Mouse (Mus musculus): ENCODE data around the gene Cttnbp2nl. TPM values are rescaled to one million over a fixed set of nuclear protein-coding genes. Genes with fewer than 3 reads are reported as not detected.

Gene Cttnbp2nl
- total RNA-seq, 2 experiments from 2014 or later: 1.8 TPM; not detected in 1

GRCm38 (mm10) chr3:105017314-105017713, 35.6 kb downstream of the Cttnbp2nl start:
- ATAC-seq (replicated peaks; ENCODE audit: poor library complexity, severe bottlenecking): no peak

GRCm38 (mm10) chr3:105016204-105016603, 36.7 kb downstream of the Cttnbp2nl start:
- ATAC-seq (replicated peaks; ENCODE audit: poor library complexity, severe bottlenecking): no peak

- no peak for ATAC-seq (replicated peaks; ENCODE audit: poor library complexity, severe bottlenecking)
Measured at GRCm38 (mm10) chr3:105014908-105015307, 38.0 kb downstream of the Cttnbp2nl start.

GRCm38 (mm10) chr3:105012696-105013313, 40.1 kb downstream of the Cttnbp2nl start:
- ATAC-seq (replicated peaks; ENCODE audit: poor library complexity, severe bottlenecking): no peak

- no peak for ATAC-seq (replicated peaks; ENCODE audit: poor library complexity, severe bottlenecking)
Measured at GRCm38 (mm10) chr3:105011883-105012282, 41.1 kb downstream of the Cttnbp2nl start.

GRCm38 (mm10) chr3:105010681-105011339, 42.1 kb downstream of the Cttnbp2nl start:
- ATAC-seq (replicated peaks; ENCODE audit: poor library complexity, severe bottlenecking): no peak

- ATAC-seq (replicated peaks; ENCODE audit: poor library complexity, severe bottlenecking): no peak
Measured at GRCm38 (mm10) chr3:105008070-105008469, 44.9 kb downstream of the Cttnbp2nl start.

- ATAC-seq (replicated peaks; ENCODE audit: poor library complexity, severe bottlenecking): no peak
Measured at GRCm38 (mm10) chr3:105006101-105006500, 46.8 kb downstream of the Cttnbp2nl start.

GRCm38 (mm10) chr3:105005561-105006065, 47.3 kb downstream of the Cttnbp2nl start:
- no peak; the same call in 1 of the 2 replicates for ATAC-seq (replicated peaks; ENCODE audit: poor library complexity, severe bottlenecking)

GRCm38 (mm10) chr3:105005011-105005410, 47.9 kb downstream of the Cttnbp2nl start:
- no peak for ATAC-seq (replicated peaks; ENCODE audit: poor library complexity, severe bottlenecking)

GRCm38 (mm10) chr3:105003960-105004463, 48.9 kb downstream of the Cttnbp2nl start:
- ATAC-seq (replicated peaks; ENCODE audit: poor library complexity, severe bottlenecking): no peak

GRCm38 (mm10) chr3:105001374-105001773, 51.6 kb downstream of the Cttnbp2nl start:
- ATAC-seq (replicated peaks; ENCODE audit: poor library complexity, severe bottlenecking): peak; percentile 88

GRCm38 (mm10) chr3:105000561-105000960, 52.4 kb downstream of the Cttnbp2nl start:
- no peak for ATAC-seq (replicated peaks; ENCODE audit: poor library complexity, severe bottlenecking)

- no peak for ATAC-seq (replicated peaks; ENCODE audit: poor library complexity, severe bottlenecking)
Measured at GRCm38 (mm10) chr3:104997563-104997962, 55.4 kb downstream of the Cttnbp2nl start.

GRCm38 (mm10) chr3:104995707-104996106, 57.2 kb downstream of the Cttnbp2nl start:
- no peak for ATAC-seq (replicated peaks; ENCODE audit: poor library complexity, severe bottlenecking)

GRCm38 (mm10) chr3:104994415-104994841, 58.5 kb downstream of the Cttnbp2nl start:
- ATAC-seq (replicated peaks; ENCODE audit: poor library complexity, severe bottlenecking): no peak

GRCm38 (mm10) chr3:104993800-104994199, 59.1 kb downstream of the Cttnbp2nl start:
- no peak for ATAC-seq (replicated peaks; ENCODE audit: poor library complexity, severe bottlenecking)

- peak; percentile 100 for ATAC-seq (replicated peaks; ENCODE audit: poor library complexity, severe bottlenecking)
Measured at GRCm38 (mm10) chr3:104992709-104993388, 60.1 kb downstream of the Cttnbp2nl start.

GRCm38 (mm10) chr3:104991703-104992102, 61.2 kb downstream of the Cttnbp2nl start:
- ATAC-seq (replicated peaks; ENCODE audit: poor library complexity, severe bottlenecking): no peak

- no peak for ATAC-seq (replicated peaks; ENCODE audit: poor library complexity, severe bottlenecking)
Measured at GRCm38 (mm10) chr3:104987884-104988283, 65.1 kb downstream of the Cttnbp2nl start.

- ATAC-seq (replicated peaks; ENCODE audit: poor library complexity, severe bottlenecking): no peak
Measured at GRCm38 (mm10) chr3:104979735-104980134, 73.2 kb downstream of the Cttnbp2nl start.

Measured in granulocyte monocyte progenitor cell, adult 5-6 weeks (primary cell).